Mouse (Mus musculus): Measurements from ENCODE around the gene F5.

- TF ChIP-seq CTCF (conservative IDR thresholded peaks at IDR 0.05; ENCODE audit: low read length), result no peak
- no peak for TF ChIP-seq POU5F1 (IDR thresholded peaks at IDR 0.05; ENCODE audit: borderline replicate concordance, low read length)
- no peak for TF ChIP-seq NANOG (IDR thresholded peaks at IDR 0.05; ENCODE audit: borderline replicate concordance, low read length)
Measured at GRCm38 (mm10) chr1:164251438-164251837, 99.8 kb downstream of the F5 start.

Measured in E14TG2a.4 (cell line).